Mouse (Mus musculus) lung, postnatal 14 days (tissue): ENCODE results near the gene Rnf145.
A peak's percentile ranks its signal among the peaks of the same experiment; 100 is the strongest.

Experiments
- DNase-seq: peaks from one replicate; pipeline ENCODE4 v3.0.0; 2021

Gene Rnf145

GRCm38 (mm10) chr11:44518281-44519095 lies at the start of gene Rnf145:
Gene Rnf145, plus strand, starts transcription at chr11:44518964.
- DNase-seq: peak; percentile 75

GRCm38 (mm10) chr11:44469646-44470431 lies 48.9 kb upstream of the Rnf145 start:
- DNase-seq: no peak

- peak; percentile 95 for DNase-seq
Measured at GRCm38 (mm10) chr11:44470432-44471336, 48.1 kb upstream of the Rnf145 start, which contains the start of gene Ublcp1. Gene Ublcp1, minus strand, starts transcription at chr11:44470498.

- no peak for DNase-seq
Measured at GRCm38 (mm10) chr11:44471337-44471995, 47.3 kb upstream of the Rnf145 start.

- DNase-seq: no peak
Measured at GRCm38 (mm10) chr11:44475467-44475866, 43.3 kb upstream of the Rnf145 start.

- DNase-seq: no peak
Measured at GRCm38 (mm10) chr11:44476445-44476844, 42.3 kb upstream of the Rnf145 start.

GRCm38 (mm10) chr11:44478382-44478781 lies 40.4 kb upstream of the Rnf145 start:
- no peak for DNase-seq

- DNase-seq: no peak
Measured at GRCm38 (mm10) chr11:44480246-44480645, 38.5 kb upstream of the Rnf145 start.

GRCm38 (mm10) chr11:44485089-44485736 lies 33.6 kb upstream of the Rnf145 start:
- DNase-seq: no peak

- DNase-seq: no peak
Measured at GRCm38 (mm10) chr11:44489117-44489516, 29.6 kb upstream of the Rnf145 start.

GRCm38 (mm10) chr11:44494643-44495323 lies 24.0 kb upstream of the Rnf145 start:
- no peak for DNase-seq

- peak; percentile 14 for DNase-seq
Measured at GRCm38 (mm10) chr11:44496217-44496616, 22.5 kb upstream of the Rnf145 start.

- DNase-seq: no peak
Measured at GRCm38 (mm10) chr11:44498412-44499272, 20.1 kb upstream of the Rnf145 start.

GRCm38 (mm10) chr11:44500966-44501365 lies 17.8 kb upstream of the Rnf145 start:
- DNase-seq: no peak

- no peak for DNase-seq
Measured at GRCm38 (mm10) chr11:44501477-44501876, 17.3 kb upstream of the Rnf145 start.

- DNase-seq: no peak
Measured at GRCm38 (mm10) chr11:44502931-44503330, 15.8 kb upstream of the Rnf145 start.

GRCm38 (mm10) chr11:44504146-44504545 lies 14.6 kb upstream of the Rnf145 start:
- DNase-seq: no peak

- no peak for DNase-seq
Measured at GRCm38 (mm10) chr11:44504761-44505160, 14.0 kb upstream of the Rnf145 start.

GRCm38 (mm10) chr11:44508876-44509275 lies 9.9 kb upstream of the Rnf145 start:
- DNase-seq: no peak

- no peak for DNase-seq
Measured at GRCm38 (mm10) chr11:44509906-44510305, 8.9 kb upstream of the Rnf145 start.
